ENCODE assay signal across 22 mouse cellular contexts in genomic region chr13:107054496-107054895, GRCm38 (mm10). TPM values are rescaled to one million over a fixed set of nuclear protein-coding genes. Genes with fewer than 3 reads are reported as not detected.
DNase-seq lines count a peak whose midpoint lies in the region; ATAC-seq and TF ChIP-seq lines count a peak whose summit lies in the region.
"Had no signal": no experiment of that assay in that cellular context is flagged by ENCODE, and none has a peak within 500 bp of the region (broad histone marks: within the 10 kb centered on the region; RNA-seq: fewer than 3 reads in every experiment).

No protein-coding gene starts in this region.

- TF ChIP-seq POLR2A in myocyte (IDR thresholded peaks at IDR 0.05; ENCODE audit: insufficient read length, low read depth), result no peak

- H3K9ac ChIP-seq in heart, embryonic 11.5 days (ENCODE audit: low read depth, low read length), result no peak overlapping the region
- no peak overlapping the region for H3K9ac ChIP-seq in lung, embryonic 14.5 days
- H3K9ac ChIP-seq in neural tube, embryonic 15.5 days (replicated peaks), result no peak overlapping the region
- H3K9ac ChIP-seq: embryonic facial prominence, embryonic 13.5 days; forebrain, embryonic 13.5 days; hindbrain, embryonic 12.5 days had no signal

- H3K27me3 ChIP-seq in heart, embryonic 11.5 days (ENCODE audit: control insufficient read depth, insufficient read depth, low read length), result no peaks in the 10 kb centered on the region
- no peaks in the 10 kb centered on the region for H3K27me3 ChIP-seq in lung, embryonic 14.5 days (ENCODE audit: insufficient read depth, low read length)
- no peaks in the 10 kb centered on the region for H3K27me3 ChIP-seq in myocyte (ENCODE audit: control insufficient read depth, insufficient read depth, insufficient read length)
- H3K27me3 ChIP-seq in neural tube, embryonic 15.5 days (replicated peaks), result no peaks in the 10 kb centered on the region
- H3K27me3 ChIP-seq: embryonic facial prominence, embryonic 13.5 days; forebrain, embryonic 13.5 days; hindbrain, embryonic 12.5 days had no signal

- no peaks in the 10 kb centered on the region for H3K9me3 ChIP-seq in heart, embryonic 11.5 days (replicated peaks; ENCODE audit: control insufficient read depth, low read length)
- no peaks in the 10 kb centered on the region for H3K9me3 ChIP-seq in lung, embryonic 14.5 days (ENCODE audit: low read depth, low read length)
- no peaks in the 10 kb centered on the region for H3K9me3 ChIP-seq in neural tube, embryonic 15.5 days (replicated peaks)
- H3K9me3 ChIP-seq: embryonic facial prominence, embryonic 13.5 days; forebrain, embryonic 13.5 days; G1E; hindbrain, embryonic 12.5 days had no signal

- peak; percentile 42 for DNase-seq in heart, adult 8-10 months (ENCODE audit: low spot score)
- DNase-seq in heart, postnatal 14 days, result no peak
- DNase-seq in heart, postnatal 4 days, result peak; percentile 12
- peak; percentile 14 for DNase-seq in lung, embryonic 14.5 days
- DNase-seq in lung, postnatal 4 days, result no peak
- DNase-seq: adrenal gland, adult 8-10 months; adrenal gland, postnatal 36 days; cerebellum, adult 11-12 months; cerebellum, adult 9-10 months; cerebellum, postnatal 25 days; kidney, adult 18-20 months had no signal

- 69% methylated on average over 4 of the region's 4 CpGs for WGBS in heart, embryonic 11.5 days (ENCODE audit: insufficient replicate concordance)
- WGBS in lung, embryonic 14.5 days, result 51% methylated on average over 4 of the region's 4 CpGs
- 73% methylated on average over 4 of the region's 4 CpGs for WGBS in neural tube, embryonic 15.5 days

- no peak overlapping the region for H3K4me2 ChIP-seq in heart, embryonic 11.5 days
- no peak overlapping the region for H3K4me2 ChIP-seq in lung, embryonic 14.5 days
- peak overlapping the region; percentile 35 for H3K4me2 ChIP-seq in myocyte (ENCODE audit: low read depth)
- H3K4me2 ChIP-seq in neural tube, embryonic 15.5 days, result no peak overlapping the region
- H3K4me2 ChIP-seq: embryonic facial prominence, embryonic 13.5 days; forebrain, embryonic 13.5 days; hindbrain, embryonic 12.5 days had no signal

- H3ac ChIP-seq in myocyte (ENCODE audit: control insufficient read depth, insufficient read length), result no peak overlapping the region

- H3K4me1 ChIP-seq in heart, embryonic 11.5 days (ENCODE audit: control insufficient read depth, insufficient read depth, low read length), result 0 out of 2 replicates have a peak, but pooled peaks cover 4% of the 10 kb centered on the region
- H3K4me1 ChIP-seq in lung, embryonic 14.5 days (ENCODE audit: insufficient read depth), result no peaks in the 10 kb centered on the region
- no peaks in the 10 kb centered on the region for H3K4me1 ChIP-seq in neural tube, embryonic 15.5 days
- H3K4me1 ChIP-seq: embryonic facial prominence, embryonic 13.5 days; forebrain, embryonic 13.5 days; hindbrain, embryonic 12.5 days had no signal

- ATAC-seq in heart, embryonic 11.5 days (replicated peaks; ENCODE audit: insufficient number of reproducible peaks, low FRiP score, low TSS enrichment), result no peak
- no peak for ATAC-seq in lung, embryonic 14.5 days (ENCODE audit: insufficient read depth)
- no peak for ATAC-seq in neural tube, embryonic 15.5 days (ENCODE audit: low FRiP score)
- ATAC-seq: CD4-positive, CD25-positive, alpha-beta regulatory T cell, adult 4 months; forebrain, embryonic 13.5 days; hindbrain, embryonic 16.5 days; inflammation-experienced regulatory T-cells, adult 6 months had no signal

- H3K4me3 ChIP-seq in heart, embryonic 11.5 days (ENCODE audit: low read depth, low read length), result no peak overlapping the region
- H3K4me3 ChIP-seq in lung, embryonic 14.5 days (ENCODE audit: low read depth, low read length), result no peak overlapping the region
- H3K4me3 ChIP-seq in myocyte, result no peak overlapping the region
- H3K4me3 ChIP-seq in neural tube, embryonic 15.5 days (replicated peaks), result no peak overlapping the region
- H3K4me3 ChIP-seq: embryonic facial prominence, embryonic 13.5 days; forebrain, embryonic 13.5 days; heart, adult 2 months; hindbrain, embryonic 12.5 days had no signal

- H3K79me2 ChIP-seq in myocyte (ENCODE audit: control insufficient read depth, insufficient read depth), result no peaks in the 10 kb centered on the region

- no peaks in the 10 kb centered on the region for H3K36me3 ChIP-seq in heart, embryonic 11.5 days (ENCODE audit: control insufficient read depth, insufficient read depth, low read length)
- no peaks in the 10 kb centered on the region for H3K36me3 ChIP-seq in lung, embryonic 14.5 days (ENCODE audit: insufficient read depth)
- no peaks in the 10 kb centered on the region for H3K36me3 ChIP-seq in myocyte (ENCODE audit: control insufficient read depth, insufficient read depth)
- H3K36me3 ChIP-seq in neural tube, embryonic 15.5 days, result no peaks in the 10 kb centered on the region
- H3K36me3 ChIP-seq: embryonic facial prominence, embryonic 13.5 days; G1E; hindbrain, embryonic 12.5 days had no signal

- H3K27ac ChIP-seq in heart, embryonic 11.5 days (ENCODE audit: low read depth, low read length), result no peak overlapping the region
- H3K27ac ChIP-seq in lung, embryonic 14.5 days (ENCODE audit: low read depth), result no peak overlapping the region
- no peak overlapping the region for H3K27ac ChIP-seq in neural tube, embryonic 15.5 days (replicated peaks)
- H3K27ac ChIP-seq: embryonic facial prominence, embryonic 13.5 days; forebrain, embryonic 13.5 days; heart, adult 2 months; hindbrain, embryonic 12.5 days had no signal

- intact Hi-C loops in heart, postnatal 14 days (cut with DNase I), result no loop called here

- TF ChIP-seq CTCF in lung, embryonic 14.5 days (IDR thresholded peaks at IDR 0.05; ENCODE audit: low read depth), result no peak

TF ChIP-seq in myocyte, 11 proteins besides CTCF, POLR2A, EP300 and RAD21:
- TF ChIP-seq MAX (IDR thresholded peaks at IDR 0.05; ENCODE audit: low read depth) (no peak), TCF3 (IDR thresholded peaks at IDR 0.05; ENCODE audit: insufficient read length, low read depth) (no peak), MYOG (IDR thresholded peaks at IDR 0.05; ENCODE audit: control insufficient read depth in 1 of 3, insufficient read depth in 1 of 3, insufficient read length in 2 of 3, low read depth in 2 of 3) (peak in 1 of 3 experiments; percentile 4), CEBPB (IDR thresholded peaks at IDR 0.05; ENCODE audit: insufficient read depth, poor library complexity, severe bottlenecking) (no peak), REST (IDR thresholded peaks at IDR 0.05; ENCODE audit: insufficient read depth, insufficient read length) (no peak), SRF (IDR thresholded peaks at IDR 0.05; ENCODE audit: control insufficient read depth, insufficient read length, low read depth) (no peak), MYOD1 (IDR thresholded peaks at IDR 0.05; ENCODE audit: control insufficient read depth in 1 of 3, insufficient read length in 2 of 3, low read depth in 2 of 3) (peak in 2 of 3 experiments; percentile 31 to 58), TCF12 (IDR thresholded peaks at IDR 0.05; ENCODE audit: insufficient read depth, poor library complexity, severe bottlenecking) (no peak), E2F4 (IDR thresholded peaks at IDR 0.05; ENCODE audit: insufficient read depth) (no peak), USF1 (IDR thresholded peaks at IDR 0.05; ENCODE audit: low read depth) (no peak), POLR2AphosphoS2 (IDR thresholded peaks at IDR 0.05; ENCODE audit: insufficient read length, low read depth) (no peak)

RNA-seq across cellular contexts. Expression of gene Kif2a, which starts 32.6 kb away (rescaled TPM):
- 10 to 100 TPM; 30.4 to 34.2 (median 31.1) TPM for total RNA-seq in heart, adult 8-10 months (2022)
- 10 to 100 TPM; 26.8 to 36.5 TPM for total RNA-seq in heart, postnatal 14 days (2021)
- total RNA-seq in heart, postnatal 4 days (2021), result 10 to 100 TPM; 54.3 to 56.4 TPM
- 18.6 and 20.6 TPM in 2 replicates for polyA plus RNA-seq in heart, embryonic 11.5 days (2014; fragmentation: Nextera tagmentation; extraction: Ambion mirVana)
- polyA plus RNA-seq in lung, embryonic 14.5 days (2014; fragmentation: Nextera tagmentation; extraction: Ambion mirVana), result 27.2 and 29.1 TPM in 2 replicates
- polyA plus RNA-seq in myocyte (2012; fragmentation: generic; extraction: Trizol), result 14.9 TPM
- polyA plus RNA-seq in neural tube, embryonic 15.5 days (2015; fragmentation: Nextera tagmentation; extraction: Ambion mirVana), result 48.6 and 79.7 TPM in 2 replicates

Comparison
In these comparisons a context has a peak if more than half of its experiments do, and no peak if none do; other contexts are left out.
1. DNase-seq: peak in heart, adult 8-10 months (single experiment), heart, postnatal 4 days (single experiment) and lung, embryonic 14.5 days (single experiment); none in heart, postnatal 14 days (0 of 2) and lung, postnatal 4 days (0 of 2).